Mouse (Mus musculus): ENCODE results near the gene 4933427D14Rik.
"Not testable (repeated sequence)": the region's sequence is repeated elsewhere in the genome, so short reads cannot be mapped to it uniquely, and the experiment has no call there.

Gene 4933427D14Rik

GRCm38 (mm10) chr11:72206341-72207203, 687 bp downstream of the 4933427D14Rik start, which contains the start of gene Gm43951:
Gene Gm43951, minus strand, starts transcription at chr11:72206840.
- in situ Hi-C loops (cut with MboI, MseI): loop anchor here (10.0 to 25.0 kb wide), 3 partner anchors 981 to 1652 kb away; partner anchors contain the start of genes Ctns (in 1 of the 2), Derl2 (in 1 of the 2), Dhx33 (in 1 of the 2) and Emc6 (in 1 of the 2)

- in situ Hi-C loops (cut with MboI, MseI): loop anchor here (10.0 to 25.0 kb wide), 3 partner anchors 982 to 1650 kb away; partner anchors contain the start of genes Ctns (in 1 of the 2), Derl2 (in 1 of the 2), Dhx33 (in 1 of the 2) and Emc6 (in 1 of the 2)
These were observed 2.0 kb downstream of the 4933427D14Rik start for GRCm38 (mm10) chr11:72205256-72205655.

GRCm38 (mm10) chr11:72203440-72203839, 3.8 kb downstream of the 4933427D14Rik start:
- in situ Hi-C loops (cut with MboI, MseI): loop anchor here (10.0 to 25.0 kb wide), 3 partner anchors 984 to 1649 kb away; partner anchors contain the start of genes Ctns (in 1 of the 2), Derl2 (in 1 of the 2), Dhx33 (in 1 of the 2) and Emc6 (in 1 of the 2)

GRCm38 (mm10) chr11:72196506-72196905, 10.8 kb downstream of the 4933427D14Rik start:
- in situ Hi-C loops (cut with MboI, MseI): no loop called here

- in situ Hi-C loops (cut with MboI, MseI): no loop called here
These were observed 13.0 kb downstream of the 4933427D14Rik start for GRCm38 (mm10) chr11:72194259-72194658.

GRCm38 (mm10) chr11:72190857-72191256, 16.4 kb downstream of the 4933427D14Rik start:
- in situ Hi-C loops (cut with MboI, MseI): no loop called here

- in situ Hi-C loops (cut with MboI, MseI): no loop called here
These were observed 23.0 kb downstream of the 4933427D14Rik start for GRCm38 (mm10) chr11:72184252-72184651.

GRCm38 (mm10) chr11:72181136-72181535, 26.1 kb downstream of the 4933427D14Rik start:
- in situ Hi-C loops (cut with MboI, MseI): no loop called here

- in situ Hi-C loops (cut with MboI, MseI): no loop called here
These were observed 26.7 kb downstream of the 4933427D14Rik start for GRCm38 (mm10) chr11:72180556-72180955.

- in situ Hi-C loops (cut with MboI, MseI): no loop called here
These were observed 30.7 kb downstream of the 4933427D14Rik start for GRCm38 (mm10) chr11:72176553-72176952.

- in situ Hi-C loops (cut with MboI, MseI): no loop called here
These were observed 31.3 kb downstream of the 4933427D14Rik start for GRCm38 (mm10) chr11:72175966-72176365.

GRCm38 (mm10) chr11:72174721-72175120, 32.5 kb downstream of the 4933427D14Rik start:
- in situ Hi-C loops (cut with MboI, MseI): no loop called here

GRCm38 (mm10) chr11:72173506-72173905, 33.8 kb downstream of the 4933427D14Rik start:
- in situ Hi-C loops (cut with MboI, MseI): no loop called here

- in situ Hi-C loops (cut with MboI, MseI): not testable (repeated sequence)
These were observed 35.4 kb downstream of the 4933427D14Rik start for GRCm38 (mm10) chr11:72171906-72172305.

GRCm38 (mm10) chr11:72169871-72170270, 37.4 kb downstream of the 4933427D14Rik start:
- in situ Hi-C loops (cut with MboI, MseI): no loop called here

GRCm38 (mm10) chr11:72163198-72163597, 44.1 kb downstream of the 4933427D14Rik start:
- in situ Hi-C loops (cut with MboI, MseI): no loop called here

GRCm38 (mm10) chr11:72156624-72157023, 50.6 kb downstream of the 4933427D14Rik start:
- in situ Hi-C loops (cut with MboI, MseI): no loop called here

- in situ Hi-C loops (cut with MboI, MseI): no loop called here
These were observed 51.3 kb downstream of the 4933427D14Rik start for GRCm38 (mm10) chr11:72155981-72156428.

GRCm38 (mm10) chr11:72155186-72155980, 51.9 kb downstream of the 4933427D14Rik start:
- in situ Hi-C loops (cut with MboI, MseI): no loop called here

- in situ Hi-C loops (cut with MboI, MseI): no loop called here
These were observed 54.0 kb downstream of the 4933427D14Rik start for GRCm38 (mm10) chr11:72153122-72153862.

- in situ Hi-C loops (cut with MboI, MseI): no loop called here
These were observed 56.1 kb downstream of the 4933427D14Rik start for GRCm38 (mm10) chr11:72151120-72151519.

Measured in T-helper 17 cell (primary cell).